Mouse (Mus musculus) kidney, embryonic 15.5 days (tissue): ENCODE measurements at regions not wholly inside any gene's neighbourhood (a gene's known extent, or its start where the extent isn't known, plus 50 kb on each side); places are given as distances from the start of the nearest gene placed in this dataset.

ENCODE experiments used
- ATAC-seq: fragments of 200-750 bp; cut with Nextera tagmentation; replicated peaks from 2 replicates; pipeline ENCODE4 v1.8.0; 2017; ENCODE audit warnings: moderate TSS enrichment; ENCODE audit not compliant: low FRiP score
- H3K27ac ChIP-seq: fragments of 300-500 bp; sonication (generic); 2 replicates; pipeline ENCODE4 v1.5.1; 2015; ENCODE audit warnings: mild to moderate bottlenecking, inconsistent platforms
- H3K27me3 ChIP-seq: fragments of 300-500 bp; sonication (generic); 2 replicates; pipeline ENCODE4 v1.6.1; 2015; ENCODE audit warnings: inconsistent platforms
- H3K36me3 ChIP-seq: fragments of 300-500 bp; sonication (generic); 2 replicates; pipeline ENCODE4 v1.6.1; 2015; ENCODE audit warnings: inconsistent platforms
- H3K4me1 ChIP-seq: fragments of 300-500 bp; sonication (generic); 2 replicates; pipeline ENCODE4 v1.6.1; 2015; ENCODE audit warnings: inconsistent platforms
- H3K4me2 ChIP-seq: fragments of 300-500 bp; sonication (generic); 2 replicates; pipeline ENCODE4 v1.6.1; 2015; ENCODE audit warnings: moderate library complexity, mild to moderate bottlenecking, inconsistent platforms
- H3K4me3 ChIP-seq: fragments of 300-500 bp; sonication (generic); replicated peaks from 2 replicates; pipeline ENCODE4 v1.5.1; 2015; ENCODE audit warnings: mild to moderate bottlenecking, inconsistent platforms
- H3K9ac ChIP-seq: fragments of 300-500 bp; sonication (generic); 2 replicates; pipeline ENCODE4 v1.6.1; 2015; ENCODE audit warnings: mild to moderate bottlenecking, inconsistent platforms
- H3K9me3 ChIP-seq: fragments of 300-500 bp; sonication (generic); replicated peaks from 2 replicates; pipeline ENCODE4 v1.6.1; 2016; ENCODE audit warnings: inconsistent platforms
- WGBS: fragments of 180-500 bp; shearing (Covaris S2); methylation state at CpG from one replicate; pipeline ENCODE4 v1.1.7; 2015; ENCODE audit warnings: mixed read lengths; 5-methylcytosine and 5-hydroxymethylcytosine counted together

DNA sequence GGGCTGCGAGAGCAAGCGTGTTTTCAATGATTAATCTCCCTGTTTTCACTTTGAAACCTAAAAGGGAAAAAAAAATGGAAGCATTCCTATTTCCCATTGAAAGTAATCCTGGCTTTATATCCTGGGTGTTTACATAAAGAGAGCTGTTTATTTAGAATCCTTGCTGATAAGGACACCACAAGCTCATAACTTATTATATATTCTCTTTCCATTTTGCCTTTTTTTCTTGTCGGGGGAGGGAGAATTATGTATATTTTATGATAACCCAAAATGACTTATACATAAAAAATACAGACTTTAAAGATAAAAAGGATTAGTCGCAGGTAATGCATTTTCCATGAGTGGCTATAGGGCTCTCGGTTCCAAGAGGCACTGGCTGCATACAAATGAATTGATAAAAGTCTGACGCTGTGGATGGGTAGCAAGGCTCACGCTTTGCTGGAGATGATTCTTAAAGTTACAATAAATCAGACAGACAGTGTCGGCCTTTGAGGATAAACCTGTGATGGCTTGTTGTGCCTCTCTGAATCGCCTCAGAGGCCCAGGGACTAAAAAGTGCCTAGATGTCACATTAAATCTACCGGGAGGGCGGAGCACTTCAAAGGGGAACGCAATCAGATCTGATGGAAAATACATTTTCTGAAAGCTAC is 155.7 kb downstream of the Psat1 start:
- no peak for ATAC-seq
- peaks cover 18% of the 10 kb centered on the region for H3K4me1 ChIP-seq
- H3K27me3 ChIP-seq = no peaks in the 10 kb centered on the region
- H3K27ac ChIP-seq = no peak overlapping the region
- no peaks in the 10 kb centered on the region for H3K36me3 ChIP-seq
- 41% methylated on average over 12 of the region's 12 CpGs for WGBS
- H3K4me2 ChIP-seq = peak overlapping the region; percentile 44
- H3K4me3 ChIP-seq = no peak overlapping the region
- H3K9ac ChIP-seq = no peak overlapping the region
- H3K9me3 ChIP-seq = no peaks in the 10 kb centered on the region

DNA sequence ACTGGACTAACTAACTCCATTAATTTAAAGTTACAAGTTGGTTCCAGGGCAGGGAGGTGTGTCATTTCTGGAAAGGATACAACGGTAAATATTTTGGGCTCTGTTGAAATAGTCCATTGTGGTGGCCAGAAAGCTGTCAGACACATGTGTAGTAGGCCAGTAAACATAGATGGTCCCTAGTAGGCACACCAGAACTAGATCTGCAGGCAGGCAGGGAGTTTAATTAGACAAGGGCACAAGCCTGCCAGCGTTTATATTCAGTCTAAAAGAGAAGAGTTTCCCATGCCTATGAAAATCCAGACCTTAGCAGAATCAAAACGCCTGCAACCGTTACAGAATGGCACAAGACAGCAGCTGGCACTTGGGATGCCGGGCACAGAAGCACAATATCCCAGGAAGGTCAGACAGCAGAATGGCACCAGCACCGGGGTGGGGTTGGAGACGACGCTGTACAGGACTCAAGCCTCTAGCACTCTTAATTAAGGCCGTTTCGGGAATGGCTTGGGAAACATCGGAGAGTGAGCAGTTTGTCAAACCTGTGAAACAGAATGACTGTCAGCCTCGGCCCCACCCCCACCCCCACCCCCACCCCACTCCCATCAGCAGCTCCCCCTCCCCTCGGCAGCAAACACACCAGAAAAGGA is 156.4 kb downstream of the Psat1 start:
- WGBS = 21% methylated on average over 13 of the region's 13 CpGs
- Histone ChIP-seq H3K4me3 (no peak overlapping the region), H3K9me3 (no peaks in the 10 kb centered on the region), H3K36me3 (no peaks in the 10 kb centered on the region), H3K27me3 (no peaks in the 10 kb centered on the region), H3K27ac (no peak overlapping the region), H3K4me1 (peaks cover 18% of the 10 kb centered on the region), H3K9ac (no peak overlapping the region), H3K4me2 (peak overlapping the region; percentile 44)
- no peak for ATAC-seq

- Histone ChIP-seq H3K36me3 (no peaks in the 10 kb centered on the region), H3K9ac (no peak overlapping the region), H3K4me2 (no peak overlapping the region), H3K27me3 (no peaks in the 10 kb centered on the region), H3K9me3 (no peaks in the 10 kb centered on the region), H3K27ac (no peak overlapping the region), H3K4me3 (no peak overlapping the region), H3K4me1 (peaks cover 18% of the 10 kb centered on the region)
- WGBS = 55% methylated on average over 5 of the region's 5 CpGs
- no peak for ATAC-seq
Observed at GRCm38 (mm10) chr19:15789741-15790140, 157.4 kb downstream of the Psat1 start.

- no peaks in the 10 kb centered on the region for H3K9me3 ChIP-seq
- no peak overlapping the region for H3K4me3 ChIP-seq
- no peak overlapping the region for H3K27ac ChIP-seq
- H3K4me2 ChIP-seq = no peak overlapping the region
- no peaks in the 10 kb centered on the region for H3K27me3 ChIP-seq
- no peak overlapping the region for H3K9ac ChIP-seq
- H3K36me3 ChIP-seq = no peaks in the 10 kb centered on the region
- H3K4me1 ChIP-seq = peaks cover 9% of the 10 kb centered on the region; the same call in 1 of the 2 replicates
- no peak for ATAC-seq
- WGBS = 59% methylated on average over 4 of the region's 4 CpGs
Observed at GRCm38 (mm10) chr19:15784644-15785043, 162.5 kb downstream of the Psat1 start.

DNA sequence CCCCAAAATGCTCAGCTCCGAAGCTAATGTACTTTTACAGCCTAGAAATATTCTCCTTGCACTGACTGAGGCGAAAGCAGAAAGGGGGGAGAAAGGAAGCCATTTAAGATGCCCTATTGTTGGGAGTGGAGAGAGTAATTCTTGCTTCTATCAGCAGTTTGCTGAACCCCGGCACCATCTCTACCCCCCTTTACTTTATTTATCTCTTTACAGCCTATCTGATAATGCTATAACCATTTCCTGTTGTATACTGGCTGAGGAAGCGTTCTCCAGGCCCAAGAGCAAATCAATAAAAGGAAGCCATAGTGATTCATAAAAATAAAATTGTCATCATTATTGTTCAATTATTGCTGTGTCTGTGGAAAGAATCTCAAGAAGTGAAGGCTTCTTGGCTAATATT is 177.5 kb downstream of the Psat1 start:
- no peak overlapping the region for H3K27ac ChIP-seq
- no peaks in the 10 kb centered on the region for H3K9me3 ChIP-seq
- WGBS = 59% methylated on average over 4 of the region's 4 CpGs
- no peak overlapping the region for H3K4me3 ChIP-seq
- ATAC-seq = no peak
- H3K4me2 ChIP-seq = no peak overlapping the region
- H3K36me3 ChIP-seq = no peaks in the 10 kb centered on the region
- no peaks in the 10 kb centered on the region for H3K4me1 ChIP-seq
- no peak overlapping the region for H3K9ac ChIP-seq
- no peaks in the 10 kb centered on the region for H3K27me3 ChIP-seq

DNA sequence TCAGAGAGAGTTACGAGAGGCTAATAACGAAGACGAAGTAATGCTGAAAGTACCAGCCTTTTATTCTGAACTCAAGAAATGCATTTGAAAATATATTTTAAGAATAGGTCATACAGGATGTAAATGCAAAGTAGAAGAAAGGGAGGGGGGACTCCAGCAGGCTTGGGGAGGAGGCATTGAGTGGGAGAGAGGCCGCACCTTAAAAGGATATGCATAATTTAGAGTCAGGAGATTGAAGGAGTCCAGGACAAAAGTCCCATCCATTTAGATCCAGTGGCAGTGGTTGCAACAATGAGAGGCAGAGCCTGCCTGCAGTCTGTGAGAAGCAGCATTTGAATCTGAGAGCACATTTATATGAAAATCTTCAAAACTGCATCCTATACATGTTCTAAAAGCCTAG is 186.1 kb downstream of the Psat1 start:
- no peak overlapping the region for H3K4me3 ChIP-seq
- no peaks in the 10 kb centered on the region for H3K4me1 ChIP-seq
- H3K9me3 ChIP-seq = no peaks in the 10 kb centered on the region
- no peak overlapping the region for H3K9ac ChIP-seq
- no peak overlapping the region for H3K4me2 ChIP-seq
- 86% methylated on average over 4 of the region's 4 CpGs for WGBS
- H3K27me3 ChIP-seq = no peaks in the 10 kb centered on the region
- H3K27ac ChIP-seq = no peak overlapping the region
- H3K36me3 ChIP-seq = no peaks in the 10 kb centered on the region
- ATAC-seq = no peak

DNA sequence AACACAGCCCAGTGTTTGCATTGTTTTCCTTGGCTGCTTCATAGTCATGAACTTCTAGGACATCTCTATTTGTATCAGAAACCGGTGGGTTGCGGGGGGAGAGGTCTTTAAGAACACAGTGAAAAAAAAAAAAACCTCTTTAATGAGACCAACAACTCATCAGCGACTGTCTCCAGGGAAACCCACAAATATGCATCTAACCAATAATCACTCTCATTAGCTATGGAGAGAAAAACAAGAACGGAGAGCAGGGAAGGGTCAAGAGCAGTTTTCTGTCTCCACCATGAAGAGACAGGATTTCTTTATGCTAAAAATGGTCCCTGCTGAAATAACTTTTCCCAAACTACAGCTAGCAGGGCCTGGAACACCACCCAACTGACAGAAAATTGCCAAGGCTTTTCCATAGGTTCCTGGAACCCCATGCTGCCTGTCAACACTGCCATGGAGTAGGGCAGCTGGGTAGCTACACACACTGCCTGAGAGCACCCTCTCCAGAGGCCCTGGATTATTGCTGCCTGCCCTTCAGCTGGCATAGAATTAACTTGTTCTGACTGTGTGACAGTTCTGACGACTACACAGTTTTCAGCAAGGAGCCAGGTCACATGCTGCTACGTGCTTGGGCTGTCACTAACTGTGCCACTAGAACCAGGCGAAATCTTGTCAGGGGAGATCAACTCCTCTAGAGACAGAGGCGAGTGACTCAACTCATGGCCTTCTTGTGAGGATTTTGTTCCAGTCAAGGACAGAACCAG is 201.9 kb downstream of the Psat1 start:
- Histone ChIP-seq H3K4me3 (no peak overlapping the region), H3K9ac (no peak overlapping the region), H3K27ac (no peak overlapping the region), H3K4me2 (no peak overlapping the region), H3K27me3 (no peaks in the 10 kb centered on the region), H3K4me1 (no peaks in the 10 kb centered on the region), H3K9me3 (no peaks in the 10 kb centered on the region), H3K36me3 (no peaks in the 10 kb centered on the region)
- ATAC-seq = no peak
- 66% methylated on average over 8 of the region's 8 CpGs for WGBS

DNA sequence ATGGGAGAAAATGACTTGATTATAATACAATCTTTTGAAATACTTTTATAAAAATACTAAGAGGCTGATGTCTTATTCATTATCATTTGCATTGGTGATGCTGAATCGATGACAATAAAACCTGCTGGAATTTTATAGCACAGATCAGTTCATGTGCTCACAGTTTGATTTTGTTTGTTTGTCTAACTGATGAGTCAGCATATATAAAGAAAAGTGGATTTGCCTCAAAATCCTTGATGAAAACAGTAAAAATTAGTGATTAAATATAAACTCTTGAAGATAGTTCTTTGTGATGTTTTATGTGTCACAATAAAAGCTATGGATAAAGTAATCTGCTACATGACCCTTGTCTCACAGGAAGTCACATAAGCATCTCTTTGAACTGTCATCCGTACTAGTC is 210.9 kb downstream of the Psat1 start:
- no peak overlapping the region for H3K9ac ChIP-seq
- no peaks in the 10 kb centered on the region for H3K4me1 ChIP-seq
- H3K9me3 ChIP-seq = no peaks in the 10 kb centered on the region
- H3K27me3 ChIP-seq = no peaks in the 10 kb centered on the region
- no peak overlapping the region for H3K4me2 ChIP-seq
- H3K36me3 ChIP-seq = no peaks in the 10 kb centered on the region
- 65% methylated on average over 2 of the region's 2 CpGs for WGBS
- H3K27ac ChIP-seq = no peak overlapping the region
- ATAC-seq = no peak
- no peak overlapping the region for H3K4me3 ChIP-seq

- H3K36me3 ChIP-seq = no peaks in the 10 kb centered on the region
- no peak overlapping the region for H3K27ac ChIP-seq
- no peak overlapping the region for H3K9ac ChIP-seq
- no peaks in the 10 kb centered on the region for H3K9me3 ChIP-seq
- H3K27me3 ChIP-seq = no peaks in the 10 kb centered on the region
- H3K4me2 ChIP-seq = no peak overlapping the region
- 82% methylated on average over 13 of the region's 13 CpGs for WGBS
- no peak overlapping the region for H3K4me3 ChIP-seq
- ATAC-seq = no peak
- H3K4me1 ChIP-seq = no peaks in the 10 kb centered on the region
Observed at GRCm38 (mm10) chr19:15726785-15727406, 220.2 kb downstream of the Psat1 start.

DNA sequence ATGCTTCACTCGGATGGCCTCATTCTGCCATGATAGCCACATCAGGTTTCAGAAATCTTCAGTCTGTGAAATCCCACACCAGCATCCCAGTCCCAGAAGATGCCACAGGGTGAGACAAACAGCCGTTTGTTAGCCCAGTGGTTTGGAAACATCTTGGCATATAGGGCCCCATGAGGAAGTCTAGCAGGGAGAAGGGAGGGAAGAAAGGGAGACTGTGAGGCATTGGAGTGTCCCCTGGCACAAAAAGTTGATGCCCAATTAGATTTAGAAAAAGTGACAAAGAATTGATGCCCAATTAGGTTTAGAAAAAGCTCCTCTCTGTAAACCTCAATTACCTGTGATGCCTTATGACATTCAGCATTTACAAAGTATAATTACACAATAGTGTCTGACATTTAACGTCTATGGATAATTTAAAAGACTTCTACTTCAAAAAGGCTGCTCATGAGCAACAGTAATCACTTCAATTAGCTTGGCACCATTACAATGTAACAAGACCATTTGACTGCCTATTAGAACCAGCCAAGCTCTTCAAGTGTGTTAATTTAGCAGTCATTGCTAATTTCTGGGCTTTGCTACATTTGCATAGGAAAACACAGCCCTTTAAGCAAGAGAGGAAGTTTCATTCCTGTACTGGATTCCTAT is 254.6 kb downstream of the Psat1 start:
- Histone ChIP-seq H3K9ac (no peak overlapping the region), H3K27ac (no peak overlapping the region), H3K9me3 (no peaks in the 10 kb centered on the region), H3K4me1 (no peaks in the 10 kb centered on the region), H3K27me3 (no peaks in the 10 kb centered on the region), H3K4me3 (no peak overlapping the region), H3K4me2 (no peak overlapping the region), H3K36me3 (no peaks in the 10 kb centered on the region)
- 51% methylated on average over 3 of the region's 3 CpGs for WGBS
- ATAC-seq = no peak

GRCm38 (mm10) chr19:15669996-15670395 is 277.1 kb downstream of the Psat1 start:
- no peaks in the 10 kb centered on the region for H3K36me3 ChIP-seq
- peaks cover 19% of the 10 kb centered on the region for H3K4me1 ChIP-seq
- no peak overlapping the region for H3K4me2 ChIP-seq
- no peak overlapping the region for H3K9ac ChIP-seq
- no peak for ATAC-seq
- H3K27ac ChIP-seq = no peak overlapping the region
- 0 out of 2 replicates have a peak, but pooled peaks cover 7% of the 10 kb centered on the region for H3K27me3 ChIP-seq
- WGBS = 76% methylated on average over 6 of the region's 6 CpGs
- H3K9me3 ChIP-seq = no peaks in the 10 kb centered on the region
- no peak overlapping the region for H3K4me3 ChIP-seq

GRCm38 (mm10) chr19:15669541-15669940 is 277.6 kb downstream of the Psat1 start:
- Histone ChIP-seq H3K4me3 (no peak overlapping the region), H3K4me2 (no peak overlapping the region), H3K27ac (no peak overlapping the region), H3K9ac (no peak overlapping the region), H3K9me3 (no peaks in the 10 kb centered on the region), H3K36me3 (no peaks in the 10 kb centered on the region), H3K27me3 (0 out of 2 replicates have a peak, but pooled peaks cover 7% of the 10 kb centered on the region), H3K4me1 (peaks cover 19% of the 10 kb centered on the region)
- 74% methylated on average over 7 of the region's 7 CpGs for WGBS
- ATAC-seq = no peak
